Mouse (Mus musculus) midbrain, postnatal 0 days (tissue): ENCODE measurements at regions not wholly inside any gene's neighbourhood (a gene's known extent, or its start where the extent isn't known, plus 50 kb on each side); places are given as distances from the start of the nearest gene placed in this dataset.

Experiments used
- ATAC-seq: fragments of 200-750 bp; cut with Nextera tagmentation; 2 replicates; pipeline ENCODE4 v1.8.0; 2017; ENCODE audit warnings: moderate number of reproducible peaks, mild to moderate bottlenecking, moderate TSS enrichment, moderate library complexity; ENCODE audit not compliant: low FRiP score
- DNase-seq: peaks from one replicate; pipeline ENCODE4 v3.0.0-alpha.2; 2015; ENCODE audit warnings: low spot score
- H3K27ac ChIP-seq: fragments of 300-500 bp; sonication (generic); 2 replicates; pipeline ENCODE4 v1.5.1; 2014; ENCODE audit warnings: low read depth, mild to moderate bottlenecking, low read length, mixed read lengths
- H3K27me3 ChIP-seq: fragments of 300-500 bp; sonication (generic); 2 replicates; pipeline ENCODE4 v1.6.1; 2014; ENCODE audit warnings: low read length, control low read depth, mixed read lengths; ENCODE audit not compliant: insufficient read depth
- H3K36me3 ChIP-seq: fragments of 300-500 bp; sonication (generic); 2 replicates; pipeline ENCODE4 v1.6.1; 2014; ENCODE audit warnings: low read length, control low read depth, mixed read lengths; ENCODE audit not compliant: insufficient read depth
- H3K4me1 ChIP-seq: fragments of 300-500 bp; sonication (generic); 2 replicates; pipeline ENCODE4 v1.6.1; 2014; ENCODE audit warnings: mild to moderate bottlenecking, control low read depth, antibody characterized with exemption, low read length, mixed read lengths; ENCODE audit not compliant: insufficient read depth
- H3K4me2 ChIP-seq: fragments of 300-500 bp; sonication (generic); 2 replicates; pipeline ENCODE4 v1.6.1; 2014; ENCODE audit warnings: low read depth, mild to moderate bottlenecking, low read length, mixed read lengths; ENCODE audit not compliant: poor library complexity, severe bottlenecking
- H3K4me3 ChIP-seq: fragments of 300-500 bp; sonication (generic); 2 replicates; pipeline ENCODE4 v1.5.1; 2014; ENCODE audit warnings: low read depth, mild to moderate bottlenecking, low read length, moderate library complexity
- H3K9ac ChIP-seq: fragments of 300-500 bp; sonication (generic); replicated peaks from 2 replicates; pipeline ENCODE4 v1.6.1; 2014; ENCODE audit warnings: mild to moderate bottlenecking, low read length, moderate library complexity, mixed read lengths; ENCODE audit not compliant: poor library complexity, severe bottlenecking
- H3K9me3 ChIP-seq: fragments of 300-500 bp; sonication (generic); 2 replicates; pipeline ENCODE4 v1.6.1; 2016; ENCODE audit warnings: low read length, control low read depth
- CTCF ChIP-seq: IDR thresholded peaks from 2 replicates; pipeline ENCODE4 v1.5.1; 2016; ENCODE audit warnings: antibody characterized with exemption, mild to moderate bottlenecking
- WGBS: fragments of 180-500 bp; shearing (Covaris S2); extraction: QIAGEN DNeasy Blood & Tissue Kit; methylation state at CpG from one replicate; pipeline ENCODE4 v1.1.7; 2014; 5-methylcytosine and 5-hydroxymethylcytosine counted together

DNA sequence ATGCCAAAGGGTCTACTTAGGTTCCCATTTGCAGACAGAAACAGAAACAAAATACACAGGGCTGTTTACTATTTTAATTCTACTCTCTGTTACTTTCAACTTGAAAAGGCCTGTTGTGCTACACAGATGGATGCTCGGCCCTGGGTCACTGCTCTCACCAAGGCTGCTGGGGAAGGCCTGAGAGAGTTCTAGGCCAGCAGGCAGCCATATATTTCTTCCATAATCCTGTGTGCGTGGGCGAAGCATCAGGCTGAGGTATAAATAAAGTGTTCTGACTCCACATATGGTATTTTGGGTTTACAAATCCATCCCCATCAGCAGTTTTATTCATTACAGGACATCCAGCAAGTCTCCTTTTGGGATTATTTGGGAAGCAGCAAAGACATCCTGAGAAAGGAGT is 162.5 kb upstream of the Inhba start:
- Histone ChIP-seq H3K9ac (no peak overlapping the region), H3K9me3 (no peaks in the 10 kb centered on the region), H3K4me1 (no peaks in the 10 kb centered on the region), H3K36me3 (no peaks in the 10 kb centered on the region), H3K4me3 (no peak overlapping the region), H3K27ac (no peak overlapping the region), H3K4me2 (no peak overlapping the region), H3K27me3 (no peaks in the 10 kb centered on the region)
- no peak for TF ChIP-seq CTCF
- ATAC-seq, result no peak
- 78% methylated on average over 3 of the region's 3 CpGs for WGBS
- DNase-seq, result no peak

DNA sequence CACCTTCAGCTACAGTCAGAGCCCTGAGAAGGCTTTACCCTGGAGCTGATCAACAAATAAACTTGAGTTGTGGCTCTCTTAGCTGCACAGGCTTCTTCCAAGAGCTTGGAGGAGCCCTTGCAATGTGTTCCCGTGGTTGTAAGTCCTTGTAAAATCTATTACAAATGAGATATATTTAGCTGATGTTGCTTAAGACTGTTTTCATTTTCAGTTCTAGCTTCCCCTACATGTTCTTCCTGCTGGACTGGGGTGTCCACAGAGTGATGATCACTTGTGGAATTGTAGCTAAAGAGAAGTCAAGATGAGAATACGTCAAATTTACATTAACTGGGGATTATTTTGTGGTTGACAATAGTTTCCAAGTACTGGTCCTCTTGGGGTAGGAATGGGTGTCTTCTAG is 161.3 kb upstream of the Inhba start:
- H3K9me3 ChIP-seq, result no peaks in the 10 kb centered on the region
- H3K27me3 ChIP-seq, result no peaks in the 10 kb centered on the region
- no peaks in the 10 kb centered on the region for H3K36me3 ChIP-seq
- no peak overlapping the region for H3K4me2 ChIP-seq
- H3K4me1 ChIP-seq, result no peaks in the 10 kb centered on the region
- DNase-seq, result no peak
- H3K9ac ChIP-seq, result no peak overlapping the region
- no peak for ATAC-seq
- H3K4me3 ChIP-seq, result no peak overlapping the region
- no peak for TF ChIP-seq CTCF
- WGBS, result 79% methylated on average over 2 of the region's 2 CpGs
- no peak overlapping the region for H3K27ac ChIP-seq

DNA sequence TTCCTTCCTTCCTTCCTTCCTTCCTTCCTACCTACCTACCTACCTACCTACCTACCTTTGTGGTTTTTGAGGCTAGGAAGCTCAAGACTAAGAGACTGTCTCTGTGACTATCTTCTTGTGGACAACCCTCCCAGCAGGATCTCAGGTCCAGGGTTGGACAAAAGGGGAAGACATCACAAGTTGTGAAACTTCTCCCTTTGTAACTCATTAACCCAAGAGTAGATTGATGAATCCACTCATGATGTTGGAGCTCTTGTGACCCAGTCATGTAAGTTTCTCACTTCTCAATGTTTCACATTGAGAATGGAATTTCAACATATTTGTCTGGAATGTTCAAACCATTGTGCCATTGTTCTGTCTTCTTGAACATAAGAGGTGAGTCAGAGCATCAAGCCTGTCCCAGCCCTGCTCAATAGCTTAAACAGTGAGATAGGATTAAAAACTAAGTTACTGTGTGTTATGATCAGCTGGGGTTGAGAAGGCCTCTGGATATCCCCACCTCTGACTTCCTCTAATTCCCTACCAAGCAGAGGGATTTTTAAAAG is 158.6 kb upstream of the Inhba start:
- no peak for TF ChIP-seq CTCF
- DNase-seq (no peak), ATAC-seq (no peak)
- no peak overlapping the region for H3K9ac ChIP-seq
- no peaks in the 10 kb centered on the region for H3K36me3 ChIP-seq
- no peaks in the 10 kb centered on the region for H3K9me3 ChIP-seq
- no peak overlapping the region for H3K4me3 ChIP-seq
- H3K4me2 ChIP-seq, result no peak overlapping the region
- H3K4me1 ChIP-seq, result no peaks in the 10 kb centered on the region
- no peak overlapping the region for H3K27ac ChIP-seq
- no peaks in the 10 kb centered on the region for H3K27me3 ChIP-seq

DNA sequence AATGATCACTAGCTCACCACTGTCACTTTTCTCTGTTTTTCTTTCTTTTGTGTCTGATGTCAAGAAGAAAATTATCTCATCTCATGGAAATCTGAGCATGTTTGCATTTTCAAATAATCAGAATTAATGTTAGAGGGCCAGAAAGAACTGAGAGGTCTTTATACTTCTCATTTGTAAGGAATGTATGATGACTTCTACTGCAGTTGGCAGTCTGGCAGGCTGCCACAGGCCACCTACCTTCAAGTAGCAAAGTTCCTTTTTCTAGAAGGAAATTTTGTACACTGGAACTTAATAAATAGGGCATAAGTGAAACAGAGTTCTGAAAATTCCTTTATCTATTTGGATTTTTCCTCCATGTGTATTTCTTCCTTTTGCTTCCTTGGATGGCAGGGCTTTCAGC is 148.7 kb upstream of the Inhba start:
- ATAC-seq, result no peak
- Histone ChIP-seq H3K4me3 (no peak overlapping the region), H3K36me3 (no peaks in the 10 kb centered on the region), H3K27ac (no peak overlapping the region), H3K27me3 (no peaks in the 10 kb centered on the region), H3K9ac (no peak overlapping the region), H3K4me1 (no peaks in the 10 kb centered on the region), H3K4me2 (no peak overlapping the region), H3K9me3 (no peaks in the 10 kb centered on the region)
- no peak for DNase-seq
- TF ChIP-seq CTCF, result no peak

DNA sequence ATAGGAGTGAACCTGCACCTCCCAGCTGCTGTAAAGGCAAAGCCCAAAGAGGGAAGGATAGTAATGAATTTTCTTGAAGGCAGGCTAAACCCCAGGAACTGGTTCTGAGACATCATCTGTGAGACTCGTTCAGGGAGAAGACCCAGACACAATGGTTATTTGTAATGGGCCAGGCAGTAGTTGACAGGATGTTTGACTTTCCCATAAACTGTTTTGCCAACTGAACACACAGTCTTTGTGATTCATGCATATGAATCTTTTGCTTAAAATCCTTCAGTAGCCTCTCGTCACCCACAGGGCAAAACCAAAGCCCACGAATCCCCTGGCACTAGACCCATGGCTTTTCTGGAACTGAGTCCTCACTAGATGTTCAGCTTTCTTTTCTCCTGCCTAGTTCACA is 148.3 kb upstream of the Inhba start:
- no peak for TF ChIP-seq CTCF
- no peaks in the 10 kb centered on the region for H3K27me3 ChIP-seq
- no peak overlapping the region for H3K9ac ChIP-seq
- no peaks in the 10 kb centered on the region for H3K36me3 ChIP-seq
- ATAC-seq, result no peak
- no peaks in the 10 kb centered on the region for H3K9me3 ChIP-seq
- DNase-seq, result peak; percentile 1
- no peak overlapping the region for H3K27ac ChIP-seq
- no peak overlapping the region for H3K4me2 ChIP-seq
- 62% methylated on average over 3 of the region's 3 CpGs for WGBS
- no peaks in the 10 kb centered on the region for H3K4me1 ChIP-seq
- H3K4me3 ChIP-seq, result no peak overlapping the region

DNA sequence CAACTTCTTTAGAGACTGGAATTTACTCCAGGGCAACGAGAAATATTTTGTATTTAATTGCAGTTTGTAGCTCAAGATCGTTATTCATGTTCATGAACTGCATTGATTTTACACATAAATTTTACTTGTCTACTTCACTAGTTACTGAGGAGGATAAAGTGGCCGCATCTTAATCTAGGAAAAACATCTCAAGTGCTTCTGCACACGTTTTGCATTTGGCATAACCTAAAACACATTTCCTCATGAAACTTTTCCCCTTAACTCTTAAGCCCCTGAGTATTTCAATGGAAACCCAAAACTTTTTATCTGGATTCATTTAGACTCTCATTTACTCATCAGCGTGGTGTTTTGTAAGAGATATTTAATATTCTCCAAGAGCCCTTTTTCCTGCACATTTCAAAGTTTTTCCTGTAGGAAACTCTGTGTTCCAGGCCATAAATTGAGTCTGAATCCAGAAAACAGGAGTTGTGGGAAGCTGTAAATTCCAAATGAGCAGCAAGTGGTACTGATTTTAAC is 144.5 kb upstream of the Inhba start:
- no peaks in the 10 kb centered on the region for H3K4me1 ChIP-seq
- no peak overlapping the region for H3K4me3 ChIP-seq
- no peak for TF ChIP-seq CTCF
- DNase-seq (no peak), ATAC-seq (no peak)
- 77% methylated on average over 5 of the region's 5 CpGs for WGBS
- H3K4me2 ChIP-seq, result no peak overlapping the region
- no peak overlapping the region for H3K27ac ChIP-seq
- no peaks in the 10 kb centered on the region for H3K36me3 ChIP-seq
- H3K9ac ChIP-seq, result no peak overlapping the region
- H3K9me3 ChIP-seq, result no peaks in the 10 kb centered on the region
- no peaks in the 10 kb centered on the region for H3K27me3 ChIP-seq
